Mouse (Mus musculus): ENCODE measurements around the gene Fv1. TPM values are rescaled to one million over a fixed set of nuclear protein-coding genes. Genes with fewer than 3 reads are reported as not detected.

The Fv1 gene
- total RNA-seq, 2 experiments from 2014 or later, result 16.8 to 29.4 TPM

DNA sequence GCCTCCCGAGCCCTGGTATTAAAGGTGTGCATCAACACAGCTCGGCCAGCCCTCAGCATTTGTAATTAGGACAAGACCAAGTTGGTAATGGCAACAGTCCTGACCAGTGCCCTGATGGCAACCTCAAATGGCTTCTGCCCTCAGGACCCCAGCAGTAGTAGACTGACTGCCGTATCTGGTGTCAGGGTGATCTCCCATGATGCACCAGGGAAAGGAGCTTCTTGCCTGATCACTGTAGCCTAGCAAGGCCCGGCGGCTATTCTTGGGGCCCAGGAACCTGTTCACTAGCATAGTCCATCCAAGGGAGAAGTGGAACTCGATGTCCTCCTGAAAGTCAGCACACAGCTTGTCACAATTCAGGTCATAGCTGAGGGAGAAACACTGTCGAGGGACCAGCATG is 13.0 kb downstream of the Fv1 start:
- ATAC-seq (replicated peaks; ENCODE audit: low FRiP score, poor library complexity, severe bottlenecking), result no peak

DNA sequence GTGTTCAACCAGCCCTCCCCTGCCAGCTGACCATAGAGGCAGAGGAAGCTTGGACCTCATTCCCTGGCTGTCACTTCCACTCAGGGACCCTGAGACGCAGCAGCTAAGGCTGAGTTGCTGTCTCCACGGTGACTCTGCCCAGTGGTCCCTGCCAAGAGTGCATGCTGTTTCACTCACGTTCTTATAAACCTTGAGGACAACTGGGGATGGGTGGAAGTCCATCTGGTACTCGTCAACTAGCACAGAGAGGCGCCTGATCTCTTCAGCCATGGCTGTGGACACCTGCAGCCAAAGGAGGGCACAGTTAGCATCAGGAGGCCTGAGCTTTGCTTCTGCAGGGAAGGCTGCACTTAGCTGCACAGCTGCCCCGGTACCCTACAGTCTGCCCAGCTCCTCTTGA is 14.3 kb downstream of the Fv1 start:
- no peak; the same call in 1 of the 2 replicates for ATAC-seq (replicated peaks; ENCODE audit: low FRiP score, poor library complexity, severe bottlenecking)

DNA sequence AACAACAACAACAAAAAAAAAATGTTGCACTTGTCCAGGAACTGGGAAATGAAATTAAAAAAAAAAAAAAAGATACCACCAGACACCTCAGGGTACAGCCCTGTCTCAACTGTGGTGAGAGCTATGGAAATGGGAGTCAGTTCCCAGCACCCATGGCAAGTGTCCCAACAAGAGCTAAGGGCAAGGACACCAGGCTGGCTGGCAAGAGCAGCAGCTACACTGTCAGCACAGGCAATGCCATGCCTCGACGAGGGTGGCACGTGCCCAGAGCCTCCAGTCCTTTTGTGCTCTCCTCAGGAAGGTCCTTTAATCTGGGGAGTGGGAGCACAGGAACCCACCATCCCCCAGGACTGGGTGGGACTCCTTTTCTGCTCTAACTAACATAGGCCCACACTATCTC is 15.4 kb downstream of the Fv1 start:
- ATAC-seq (replicated peaks; ENCODE audit: low FRiP score, poor library complexity, severe bottlenecking), result no peak

DNA sequence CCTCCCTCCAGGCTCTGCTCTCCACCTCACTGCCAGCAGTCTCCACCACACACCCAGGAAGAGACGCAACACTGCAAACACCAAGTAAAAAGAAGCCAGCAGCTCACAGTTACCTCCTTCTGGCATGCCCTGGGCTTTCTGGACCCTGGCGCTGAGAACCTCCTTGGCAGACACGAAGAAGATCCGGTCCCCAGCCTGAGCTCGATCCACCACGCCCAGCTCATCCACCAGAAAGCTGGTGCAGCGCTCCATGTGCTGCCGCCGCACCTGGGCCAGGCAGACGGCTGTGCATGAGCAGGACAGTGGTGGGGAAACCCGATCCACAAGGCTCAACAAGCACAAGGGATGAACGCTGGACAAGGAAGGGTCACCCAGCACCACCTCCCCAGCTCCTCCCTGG is 17.4 kb downstream of the Fv1 start:
- no peak for ATAC-seq (replicated peaks; ENCODE audit: low FRiP score, poor library complexity, severe bottlenecking)

DNA sequence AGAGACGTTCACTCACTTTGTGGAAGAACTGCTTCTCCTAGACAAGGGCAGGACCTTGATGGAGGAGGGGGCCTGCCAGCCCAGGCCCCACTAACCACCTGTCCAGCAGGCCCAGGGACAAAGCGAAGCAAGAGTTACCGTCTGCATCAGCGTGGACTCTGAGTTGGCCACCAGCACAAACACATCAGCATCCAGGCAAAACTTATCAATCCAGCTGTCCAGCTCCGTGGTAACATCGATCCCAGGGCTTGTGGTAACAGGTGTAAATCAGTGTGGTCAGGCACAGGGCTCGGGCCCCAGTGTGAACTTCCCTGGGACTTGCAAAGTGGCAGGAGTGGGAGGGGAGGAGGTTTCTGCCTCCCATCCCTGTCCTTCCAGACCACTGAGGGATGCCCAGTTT is 18.5 kb downstream of the Fv1 start:
- no peak for ATAC-seq (replicated peaks; ENCODE audit: low FRiP score, poor library complexity, severe bottlenecking)

DNA sequence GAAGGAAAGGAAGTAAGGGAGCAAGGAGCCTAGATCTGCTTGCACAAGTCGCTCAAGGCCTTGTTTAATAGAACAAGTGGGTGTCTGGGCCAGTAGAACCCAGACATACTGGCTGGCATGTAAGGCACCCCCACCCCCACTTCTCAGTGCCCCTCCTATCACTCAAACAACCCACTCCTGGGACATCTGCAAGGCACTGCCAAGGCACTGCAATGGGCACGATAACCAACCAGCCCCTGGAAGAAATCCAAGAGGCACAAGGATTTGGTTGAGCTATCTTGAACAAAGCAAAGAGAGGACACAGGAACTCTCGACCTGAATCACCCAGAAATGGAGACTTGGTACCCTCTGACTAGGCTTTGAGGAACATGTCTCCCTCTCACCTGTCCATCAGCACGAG is 19.5 kb downstream of the Fv1 start:
- ATAC-seq (replicated peaks; ENCODE audit: low FRiP score, poor library complexity, severe bottlenecking), result no peak

DNA sequence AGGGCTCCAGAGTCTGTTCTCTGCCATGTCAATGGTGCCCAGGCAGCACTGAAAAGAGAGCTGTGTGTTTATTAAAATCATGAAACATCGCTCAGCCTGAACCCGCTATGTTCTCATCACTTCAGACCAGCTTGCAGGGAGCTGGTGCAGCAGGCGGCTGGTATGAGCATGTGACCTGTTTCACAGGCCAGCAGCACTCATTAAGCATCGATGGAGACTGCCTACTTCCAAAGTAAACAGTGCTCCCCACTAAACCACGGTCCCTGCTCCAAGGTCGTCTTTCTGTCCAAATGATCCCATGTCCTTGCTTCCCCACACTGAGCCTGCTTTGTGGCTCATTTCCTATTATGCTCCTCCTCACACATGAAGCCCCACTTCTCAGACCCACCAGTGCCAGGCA is 21.6 kb downstream of the Fv1 start:
- ATAC-seq (replicated peaks; ENCODE audit: low FRiP score, poor library complexity, severe bottlenecking), result no peak

DNA sequence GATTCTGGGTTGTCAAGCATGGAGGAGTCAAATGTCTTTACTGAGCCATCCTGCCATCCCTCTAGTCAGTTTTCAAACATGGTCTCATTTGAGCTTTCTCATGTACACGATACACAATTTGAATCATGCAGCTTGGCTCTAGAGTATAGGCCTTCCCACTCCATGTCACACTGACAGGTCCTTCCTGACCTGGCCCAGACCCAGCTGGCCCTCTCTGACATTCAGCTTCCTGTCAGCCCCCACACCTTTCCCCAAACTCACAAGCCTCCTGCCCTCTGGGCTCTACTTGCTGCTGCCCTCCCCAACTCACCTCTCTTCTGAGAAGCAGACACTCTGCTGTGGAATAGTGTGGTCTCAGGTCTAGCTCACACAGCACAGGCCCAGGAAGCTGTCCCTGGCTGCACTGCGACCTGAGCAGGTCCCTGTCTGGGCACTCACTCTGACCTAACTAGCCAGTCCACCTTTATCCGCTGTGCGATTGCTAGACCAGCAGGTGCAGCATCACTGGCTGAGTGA is 27.1 kb downstream of the Fv1 start:
- no peak for ATAC-seq (replicated peaks; ENCODE audit: low FRiP score, poor library complexity, severe bottlenecking)

DNA sequence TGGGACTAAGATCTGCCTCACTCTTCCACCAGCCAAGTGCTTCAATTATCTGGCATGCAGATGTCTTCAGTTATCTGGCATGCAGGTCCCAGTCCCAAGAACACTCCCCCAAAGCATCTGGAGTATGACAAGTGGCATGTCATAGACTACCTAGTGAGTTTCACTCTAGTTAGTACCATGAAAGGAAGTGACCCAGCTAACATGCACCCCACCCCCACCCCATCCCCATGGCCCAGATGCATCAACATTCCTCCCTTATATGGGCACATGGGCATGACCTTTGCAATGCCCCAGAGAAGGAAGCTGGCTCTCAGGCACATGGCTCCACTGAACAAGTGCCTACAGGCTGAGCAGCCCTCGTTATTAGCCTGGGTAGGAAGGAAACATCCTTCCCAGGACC is 27.6 kb downstream of the Fv1 start:
- ATAC-seq (replicated peaks; ENCODE audit: low FRiP score, poor library complexity, severe bottlenecking), result no peak

DNA sequence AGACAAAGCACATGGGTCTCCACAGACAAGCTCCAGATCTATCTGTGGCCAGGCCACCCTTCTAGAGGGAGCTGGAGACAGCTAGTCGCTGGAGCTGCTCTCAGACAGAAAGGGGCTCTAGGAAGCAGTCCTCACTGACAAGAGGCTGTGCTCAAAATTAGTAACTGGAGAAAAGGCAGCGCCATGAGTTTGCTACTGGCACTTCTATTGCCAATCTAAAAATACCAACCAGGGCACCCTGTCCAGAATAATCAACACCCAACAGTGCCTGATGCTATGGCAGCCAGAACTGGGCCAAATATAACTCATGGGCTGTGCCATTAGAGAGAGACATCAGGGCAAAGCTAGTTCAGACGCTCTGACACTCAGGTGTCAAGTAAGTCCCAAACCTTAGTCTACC is 28.6 kb downstream of the Fv1 start:
- ATAC-seq (replicated peaks; ENCODE audit: low FRiP score, poor library complexity, severe bottlenecking), result no peak

DNA sequence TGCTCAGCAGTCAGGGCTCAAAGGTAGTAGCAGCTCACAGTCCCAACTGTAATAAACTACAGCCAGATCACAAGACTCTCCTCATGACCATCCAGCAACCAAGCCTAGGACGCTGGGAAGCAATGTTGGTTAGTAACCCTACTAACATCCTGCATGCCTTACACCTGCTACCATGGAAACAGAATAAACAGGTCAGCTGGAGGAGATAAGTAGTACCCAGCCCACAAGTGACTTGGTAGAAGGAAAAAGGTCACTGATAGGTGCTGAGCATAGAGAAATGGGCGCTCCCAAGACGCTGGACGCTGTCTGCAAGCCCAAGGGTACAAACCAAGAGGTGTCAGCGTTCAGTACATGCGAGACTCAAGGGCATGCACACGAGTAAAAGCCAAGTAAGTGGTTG is 31.7 kb downstream of the Fv1 start:
- no peak for ATAC-seq (replicated peaks; ENCODE audit: low FRiP score, poor library complexity, severe bottlenecking)

DNA sequence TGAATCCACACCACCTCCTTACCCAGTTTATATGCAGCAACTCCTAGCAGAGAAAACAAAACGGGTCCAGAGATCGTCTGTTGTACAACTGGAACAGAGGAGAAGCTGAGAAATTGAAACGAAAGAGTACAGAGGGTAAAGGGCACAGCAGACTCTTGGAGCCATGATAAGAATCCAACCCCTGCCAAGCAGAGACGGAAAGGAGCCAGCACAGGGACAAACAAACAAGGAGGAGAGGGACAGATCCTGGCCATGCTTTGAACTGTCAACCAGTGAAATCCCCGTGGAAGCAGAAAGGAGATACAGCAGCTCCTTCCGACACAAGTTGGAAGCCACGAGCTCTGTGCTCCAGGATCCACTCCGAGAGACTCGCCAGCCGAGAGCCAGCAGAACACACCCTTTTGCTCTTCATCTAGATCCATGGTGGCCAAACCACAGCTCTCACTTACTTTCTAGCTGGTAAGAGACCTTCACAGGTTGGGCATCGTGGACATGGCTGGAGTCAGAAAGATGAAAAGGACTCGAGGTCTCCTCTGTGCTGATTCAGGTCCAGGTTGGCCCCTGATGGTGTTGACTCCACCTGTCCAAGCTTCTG is 34.2 kb downstream of the Fv1 start:
- ATAC-seq (replicated peaks; ENCODE audit: low FRiP score, poor library complexity, severe bottlenecking), result no peak

DNA sequence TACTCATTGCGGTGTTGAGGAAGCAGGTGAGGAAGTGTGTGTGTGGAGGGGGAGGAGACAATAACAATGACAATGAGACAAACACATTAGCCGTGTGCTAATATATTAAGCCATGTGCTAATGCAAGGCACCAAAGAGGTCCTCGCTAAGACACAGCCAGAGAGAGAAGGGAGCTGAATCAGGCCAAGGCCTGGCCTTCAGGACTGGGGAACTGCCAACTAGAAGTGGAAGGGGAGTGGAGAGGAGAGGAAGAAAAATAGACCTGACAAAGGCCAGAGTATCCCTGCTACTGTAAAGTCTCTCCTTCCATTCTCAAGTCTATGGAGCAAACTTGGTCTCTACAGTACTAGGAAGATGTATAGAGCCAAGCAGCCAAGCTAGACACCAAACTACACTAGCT is 34.8 kb downstream of the Fv1 start:
- ATAC-seq (replicated peaks; ENCODE audit: low FRiP score, poor library complexity, severe bottlenecking), result no peak

DNA sequence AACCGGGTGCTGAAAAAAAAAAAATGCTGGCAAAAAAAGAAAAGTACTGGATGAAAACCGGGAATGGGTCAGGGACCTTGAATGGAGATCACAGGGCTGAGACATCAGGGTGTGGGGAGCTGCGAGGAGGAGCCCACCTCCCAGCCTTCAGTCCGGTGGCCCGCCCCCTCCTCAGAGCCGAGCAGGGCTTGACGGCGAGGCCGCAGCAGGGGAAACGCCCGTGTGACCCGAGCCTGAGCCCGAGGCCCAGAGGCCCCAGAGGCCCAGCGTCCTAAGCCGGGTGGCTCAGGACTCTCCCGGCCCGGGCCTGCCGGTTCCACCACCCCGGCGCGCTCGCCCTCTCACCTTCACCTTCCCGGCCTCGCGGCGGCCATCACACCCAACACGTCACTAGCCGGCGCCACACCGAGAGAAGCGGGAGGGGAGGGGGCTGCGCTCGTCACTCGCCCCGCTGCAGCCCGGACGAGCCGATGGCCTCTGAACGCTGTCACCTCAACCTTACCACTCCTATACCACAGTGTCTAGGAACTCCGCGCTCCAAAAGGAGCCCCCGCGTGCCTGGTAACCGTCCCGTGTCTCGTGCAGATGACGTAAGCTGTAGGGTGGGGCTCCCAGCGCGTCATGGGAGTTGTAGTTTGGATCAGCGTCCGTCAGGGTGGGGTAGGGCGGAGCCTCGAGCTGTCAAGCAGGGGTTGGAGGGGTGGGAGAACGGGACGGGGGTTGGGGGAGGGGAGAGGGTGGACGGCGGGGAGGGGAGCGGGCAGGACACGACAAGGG is 35.7 kb downstream of the Fv1 start, which contains the start of gene Mfn2:
TSS of gene Mfn2 (minus strand) at position 392 of the 777 bp plus-strand sequence.
- peak; percentile 96 for ATAC-seq (replicated peaks; ENCODE audit: low FRiP score, poor library complexity, severe bottlenecking)

DNA sequence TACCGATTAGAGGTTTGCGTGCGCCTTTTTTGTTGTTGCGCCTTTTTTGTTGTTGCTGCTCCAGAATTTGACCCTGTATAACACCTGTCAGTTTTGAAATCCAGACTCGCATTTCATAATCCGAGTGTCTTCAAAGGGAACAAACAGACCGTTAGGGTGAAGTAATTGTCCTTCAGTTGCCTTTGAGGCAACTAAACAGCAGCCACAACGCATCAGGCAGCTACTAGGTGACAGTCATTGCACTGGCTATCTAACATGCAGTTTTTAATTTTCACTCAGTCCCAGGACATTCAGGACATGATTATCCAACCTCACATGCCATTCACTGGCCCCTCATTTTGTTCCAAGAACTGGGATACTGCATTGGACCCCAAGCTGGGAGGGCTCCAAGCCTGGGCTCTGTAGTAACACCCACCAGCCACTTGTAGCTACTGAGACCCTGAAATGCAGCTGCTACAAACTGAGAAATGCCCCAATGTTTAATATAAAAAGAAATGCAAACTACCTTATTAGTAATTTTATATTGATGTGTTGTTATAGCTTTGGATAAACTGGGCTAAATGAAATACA is 36.4 kb downstream of the Fv1 start:
- no peak for ATAC-seq (replicated peaks; ENCODE audit: low FRiP score, poor library complexity, severe bottlenecking)

DNA sequence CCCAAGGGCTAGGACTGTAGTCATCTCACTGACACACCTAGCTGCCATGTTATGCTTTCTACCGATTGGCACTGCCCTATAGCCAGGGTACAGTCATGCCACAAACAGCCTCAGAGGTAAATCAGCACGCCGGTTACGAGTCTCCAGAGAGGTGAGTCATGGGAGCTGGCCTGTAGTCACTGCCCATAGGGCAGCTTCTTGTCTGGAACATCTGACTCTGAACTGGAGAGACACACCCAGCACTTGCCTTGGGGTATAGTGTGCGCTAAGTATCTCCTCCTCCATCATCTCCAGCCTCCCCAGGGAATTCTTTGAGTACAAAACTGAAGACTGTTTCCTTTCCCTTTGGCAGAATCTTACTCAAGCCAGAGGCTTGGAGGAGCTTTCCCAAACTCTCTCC is 37.5 kb downstream of the Fv1 start:
- ATAC-seq (replicated peaks; ENCODE audit: low FRiP score, poor library complexity, severe bottlenecking), result no peak

DNA sequence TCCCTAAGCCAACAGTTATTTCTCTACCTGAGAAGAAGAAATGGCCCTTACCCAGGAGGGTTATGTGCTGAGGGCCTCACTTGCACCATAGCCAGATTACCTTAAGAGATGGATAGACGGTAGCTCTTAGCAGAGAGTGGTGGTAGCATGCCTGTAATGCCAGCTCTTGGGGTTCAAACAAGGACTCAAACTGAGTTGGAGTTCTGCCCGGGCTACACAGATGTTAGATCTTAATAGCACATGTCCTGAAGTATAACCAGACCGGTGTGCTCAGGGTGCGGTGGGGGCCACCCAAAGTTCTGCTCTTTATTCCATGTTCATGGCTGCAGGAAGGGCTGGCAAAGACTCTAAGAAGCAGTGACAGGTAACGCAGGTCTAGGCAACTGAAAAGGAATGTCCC is 40.7 kb downstream of the Fv1 start:
- no peak for ATAC-seq (replicated peaks; ENCODE audit: low FRiP score, poor library complexity, severe bottlenecking)

DNA sequence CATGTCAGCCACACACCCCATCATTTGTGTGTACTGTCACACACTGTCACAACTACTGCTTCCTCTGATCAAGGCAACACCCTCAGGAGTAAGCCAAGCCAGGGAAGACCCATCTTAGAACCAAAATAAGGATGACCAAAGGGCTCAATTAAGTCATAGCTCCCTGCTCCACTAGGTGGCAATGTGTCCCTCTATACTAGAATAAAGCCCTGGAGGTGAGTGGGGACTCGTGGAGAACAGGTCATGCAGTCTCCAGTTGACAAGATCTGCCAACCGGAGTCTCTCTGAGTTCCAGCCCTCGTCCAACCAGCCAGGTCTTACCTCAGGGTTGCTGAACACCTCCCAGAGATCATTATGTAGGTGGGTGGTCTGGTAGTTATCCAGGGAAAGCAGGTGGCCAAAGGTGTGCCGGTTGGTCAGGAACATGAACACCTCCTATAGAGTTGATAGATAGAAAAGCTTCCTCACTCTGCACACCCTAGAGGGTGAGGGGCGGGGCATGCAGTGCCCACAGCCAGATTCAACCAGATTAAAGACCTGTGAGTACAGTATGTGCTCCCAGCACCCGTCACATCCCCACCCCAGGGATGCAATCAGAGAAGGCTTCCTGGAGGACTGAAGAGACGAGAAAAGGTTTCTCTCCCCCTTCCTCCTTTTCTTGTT is 49.8 kb downstream of the Fv1 start:
- ATAC-seq (replicated peaks; ENCODE audit: low FRiP score, poor library complexity, severe bottlenecking), result no peak

Measured in erythroid progenitor cell, adult 5-6 weeks (primary cell).